Mouse (Mus musculus): ENCODE measurements around the gene Cd300ld3. TPM values are rescaled to one million over a fixed set of nuclear protein-coding genes. Genes with fewer than 3 reads are reported as not detected.
"Not testable (repeated sequence)": the region's sequence is repeated elsewhere in the genome, so short reads cannot be mapped to it uniquely, and the experiment has no call there.

The Cd300ld3 gene
- polyA plus RNA-seq, 1 experiment from 2014 or later: not detected

DNA sequence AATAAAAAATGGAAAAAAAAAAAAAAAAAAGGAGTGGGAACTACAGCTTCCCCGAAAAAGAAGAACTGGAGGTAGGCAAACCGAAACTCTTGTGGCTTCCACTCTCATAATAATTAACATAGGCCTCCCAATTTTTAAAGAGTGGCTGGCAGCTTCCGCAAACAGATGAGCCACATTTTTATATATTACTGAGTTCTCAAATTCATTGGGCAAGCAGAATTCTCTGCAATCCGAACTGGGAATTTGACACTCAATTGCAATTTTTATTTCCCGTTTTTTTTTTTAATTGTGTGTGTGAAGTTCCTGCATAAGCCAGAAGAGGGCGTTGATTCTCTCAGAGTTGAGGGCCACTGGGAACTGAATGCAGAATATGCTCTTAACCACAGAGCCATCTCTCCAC lies 18.6 kb upstream of the Cd300ld3 start:
- Histone ChIP-seq H3K27ac (ENCODE audit: low read length) (no peak overlapping the region), H3K4me1 (replicated peaks; ENCODE audit: control insufficient read depth, insufficient read depth, low read length) (peaks cover 5% of the 10 kb centered on the region), H3K36me3 (ENCODE audit: control insufficient read depth, insufficient read depth) (no peaks in the 10 kb centered on the region), H3K27me3 (replicated peaks; ENCODE audit: control insufficient read depth, insufficient read depth, low read length) (no peaks in the 10 kb centered on the region), H3K9ac (replicated peaks; ENCODE audit: low read depth, low read length) (no peak overlapping the region), H3K4me2 (ENCODE audit: low read length) (no peak overlapping the region), H3K4me3 (replicated peaks; ENCODE audit: low read length) (no peak overlapping the region), H3K9me3 (ENCODE audit: control insufficient read depth, low read length) (no peaks in the 10 kb centered on the region)
- no peak for ATAC-seq
- 81% methylated on average over 6 of the region's 6 CpGs for WGBS

DNA sequence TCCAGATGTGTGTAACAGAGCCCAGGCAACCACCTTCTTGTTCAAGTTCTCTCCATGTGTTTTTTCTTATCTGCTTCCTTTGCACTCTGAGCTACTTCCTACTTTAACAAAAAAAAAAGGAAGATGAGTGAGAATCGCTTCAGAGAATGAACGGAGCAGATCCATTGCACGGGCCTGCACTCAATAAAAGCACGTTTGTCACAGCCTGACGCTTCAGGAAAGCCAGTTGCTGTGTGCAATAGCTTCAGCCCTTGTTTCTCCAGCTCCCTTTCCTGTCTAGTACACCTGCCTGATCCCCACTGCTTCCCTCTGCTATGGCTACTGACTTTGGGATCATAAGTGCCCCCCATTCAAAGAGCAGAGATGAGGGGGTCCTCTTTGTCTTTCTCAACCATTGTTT lies 13.9 kb upstream of the Cd300ld3 start, which contains the start of gene Cd300e:
TSS of gene Cd300e (minus strand) at position 101 of the 400 bp plus-strand sequence.
- ATAC-seq: no peak
- 32% methylated on average over 5 of the region's 5 CpGs for WGBS
- Histone ChIP-seq H3K4me3 (replicated peaks; ENCODE audit: low read length) (no peak within 1 kb of the TSS), H3K27me3 (replicated peaks; ENCODE audit: control insufficient read depth, insufficient read depth, low read length) (no peaks in the 10 kb centered on the region), H3K36me3 (ENCODE audit: control insufficient read depth, insufficient read depth) (no peaks in the 10 kb centered on the region), H3K27ac (ENCODE audit: low read length) (no peak within 1 kb of the TSS), H3K4me2 (ENCODE audit: low read length) (no peak within 1 kb of the TSS), H3K4me1 (replicated peaks; ENCODE audit: control insufficient read depth, insufficient read depth, low read length) (no peaks in the 10 kb centered on the region), H3K9me3 (ENCODE audit: control insufficient read depth, low read length) (no peaks in the 10 kb centered on the region), H3K9ac (replicated peaks; ENCODE audit: low read depth, low read length) (no peak within 1 kb of the TSS)

DNA sequence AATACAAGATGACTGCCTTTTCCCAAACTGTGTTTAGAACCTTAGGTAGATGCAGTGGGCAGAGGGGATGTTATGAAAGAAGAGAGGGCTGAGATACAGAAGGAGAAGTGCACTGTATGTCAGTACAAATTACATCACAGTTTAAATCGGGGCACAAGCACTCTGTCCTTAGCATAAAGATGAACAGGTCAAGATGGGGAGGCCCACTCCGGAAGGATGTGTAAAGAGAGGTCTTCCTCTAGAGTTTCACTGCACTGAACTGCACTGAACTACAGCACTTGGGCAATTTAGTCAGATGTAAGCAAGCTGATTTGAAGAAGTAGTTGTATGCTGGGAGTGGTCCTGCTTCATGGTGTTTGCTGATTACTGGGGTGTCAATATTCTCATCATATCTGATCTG lies 11.6 kb upstream of the Cd300ld3 start:
- Histone ChIP-seq H3K27ac (ENCODE audit: low read length) (no peak overlapping the region), H3K9me3 (ENCODE audit: control insufficient read depth, low read length) (no peaks in the 10 kb centered on the region), H3K4me2 (ENCODE audit: low read length) (no peak overlapping the region), H3K27me3 (replicated peaks; ENCODE audit: control insufficient read depth, insufficient read depth, low read length) (no peaks in the 10 kb centered on the region), H3K4me3 (replicated peaks; ENCODE audit: low read length) (no peak overlapping the region), H3K4me1 (replicated peaks; ENCODE audit: control insufficient read depth, insufficient read depth, low read length) (no peaks in the 10 kb centered on the region), H3K36me3 (ENCODE audit: control insufficient read depth, insufficient read depth) (no peaks in the 10 kb centered on the region), H3K9ac (replicated peaks; ENCODE audit: low read depth, low read length) (no peak overlapping the region)
- no peak for ATAC-seq
- 94% methylated on average over 2 of the region's 2 CpGs for WGBS

DNA sequence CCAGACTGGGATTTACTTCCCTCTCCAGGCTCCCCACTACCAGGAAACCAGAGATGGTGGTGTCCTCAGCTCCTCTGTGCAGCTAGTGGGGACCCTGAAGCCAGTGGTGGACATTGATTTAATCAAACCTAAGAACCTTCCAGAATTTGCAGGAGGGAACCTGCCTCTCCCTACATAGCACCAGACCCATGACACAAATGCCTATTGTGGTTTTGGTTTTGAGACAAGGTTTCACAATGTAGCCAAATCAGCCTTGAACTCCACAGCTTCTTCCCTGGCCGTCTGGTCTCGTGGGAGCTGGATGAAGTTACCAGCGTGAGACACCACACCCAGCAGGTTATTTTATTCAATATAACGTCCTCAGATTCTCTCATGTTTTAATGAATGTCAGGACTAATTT lies 10.5 kb upstream of the Cd300ld3 start:
- H3K36me3 ChIP-seq (ENCODE audit: control insufficient read depth, insufficient read depth): no peaks in the 10 kb centered on the region
- H3K27ac ChIP-seq (ENCODE audit: low read length): no peak overlapping the region
- H3K4me1 ChIP-seq (replicated peaks; ENCODE audit: control insufficient read depth, insufficient read depth, low read length): no peaks in the 10 kb centered on the region
- no peaks in the 10 kb centered on the region for H3K9me3 ChIP-seq (ENCODE audit: control insufficient read depth, low read length)
- no peak overlapping the region for H3K9ac ChIP-seq (replicated peaks; ENCODE audit: low read depth, low read length)
- ATAC-seq: no peak
- H3K4me2 ChIP-seq (ENCODE audit: low read length): no peak overlapping the region
- no peak overlapping the region for H3K4me3 ChIP-seq (replicated peaks; ENCODE audit: low read length)
- H3K27me3 ChIP-seq (replicated peaks; ENCODE audit: control insufficient read depth, insufficient read depth, low read length): no peaks in the 10 kb centered on the region
- 86% methylated on average over 4 of the region's 4 CpGs for WGBS

DNA sequence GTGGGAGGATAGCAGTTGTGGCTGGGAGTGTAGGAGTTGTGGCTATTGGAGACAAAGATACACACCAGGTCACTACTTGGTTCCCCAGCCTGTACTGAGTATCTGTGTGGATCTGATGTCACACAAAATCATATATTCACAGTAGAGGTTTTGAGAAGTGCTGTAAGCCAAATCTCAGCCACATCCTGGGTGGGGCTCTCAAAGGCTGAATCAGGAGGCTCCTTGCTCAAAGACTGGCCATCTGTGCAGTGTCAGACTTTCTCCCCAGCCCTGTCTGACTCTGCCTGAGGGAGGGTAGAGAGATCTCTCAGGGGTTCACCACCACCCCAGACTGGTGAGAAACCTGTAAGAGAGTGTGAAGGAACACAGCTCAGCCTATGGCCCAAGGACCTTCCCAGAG lies 6.3 kb upstream of the Cd300ld3 start:
- H3K9me3 ChIP-seq (ENCODE audit: control insufficient read depth, low read length): no peaks in the 10 kb centered on the region
- H3K27me3 ChIP-seq (replicated peaks; ENCODE audit: control insufficient read depth, insufficient read depth, low read length): no peaks in the 10 kb centered on the region
- H3K36me3 ChIP-seq (ENCODE audit: control insufficient read depth, insufficient read depth): no peaks in the 10 kb centered on the region
- H3K27ac ChIP-seq (ENCODE audit: low read length): no peak overlapping the region
- H3K4me1 ChIP-seq (replicated peaks; ENCODE audit: control insufficient read depth, insufficient read depth, low read length): no peaks in the 10 kb centered on the region
- ATAC-seq: no peak
- H3K4me2 ChIP-seq (ENCODE audit: low read length): no peak overlapping the region
- H3K9ac ChIP-seq (replicated peaks; ENCODE audit: low read depth, low read length): no peak overlapping the region
- no peak overlapping the region for H3K4me3 ChIP-seq (replicated peaks; ENCODE audit: low read length)

DNA sequence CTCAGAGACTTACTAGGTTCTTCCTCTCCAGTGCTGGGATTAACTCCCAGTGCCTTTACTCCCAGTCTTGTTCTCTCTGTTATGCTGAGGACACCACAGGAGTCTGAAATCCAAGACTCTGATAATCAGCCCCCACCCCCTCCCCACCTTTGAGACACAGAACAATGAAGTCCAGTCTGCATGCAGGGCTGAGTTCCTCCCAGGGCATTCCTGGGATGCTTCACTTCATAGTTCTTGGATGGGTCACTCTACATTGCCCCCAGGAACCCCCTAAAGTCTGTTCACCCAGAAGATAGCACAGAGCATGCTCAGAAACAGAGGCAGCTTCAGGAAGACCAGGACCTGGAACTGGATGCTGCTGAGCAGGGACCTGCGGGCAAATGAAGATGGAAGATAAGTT lies 4.8 kb upstream of the Cd300ld3 start:
- 95% methylated on average over 1 of the region's 1 CpGs for WGBS
- H3K36me3 ChIP-seq (ENCODE audit: control insufficient read depth, insufficient read depth): no peaks in the 10 kb centered on the region

DNA sequence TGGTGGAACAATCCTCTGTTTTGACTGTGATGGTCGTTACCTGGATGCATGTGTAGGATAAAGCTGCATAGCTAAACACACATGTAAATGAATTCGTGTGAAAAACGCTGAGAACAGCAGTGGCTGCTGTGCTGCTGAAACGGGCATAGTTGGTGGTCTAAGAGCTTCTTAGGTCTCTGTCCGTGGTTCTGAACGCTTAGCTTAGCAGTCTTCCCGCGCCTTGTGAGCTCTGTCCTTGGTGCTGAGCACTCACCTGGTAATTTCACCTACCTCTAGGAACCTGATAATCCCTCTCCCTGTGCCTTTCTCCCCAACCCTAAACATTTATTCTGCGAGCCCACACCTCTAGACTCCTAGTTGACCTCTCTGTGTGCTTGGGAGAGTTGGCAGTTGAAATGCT lies 4.0 kb upstream of the Cd300ld3 start:
- no peak overlapping the region for H3K27ac ChIP-seq (ENCODE audit: low read length)
- H3K4me2 ChIP-seq (ENCODE audit: low read length): no peak overlapping the region
- no peak overlapping the region for H3K4me3 ChIP-seq (replicated peaks; ENCODE audit: low read length)
- no peaks in the 10 kb centered on the region for H3K9me3 ChIP-seq (ENCODE audit: control insufficient read depth, low read length)
- no peaks in the 10 kb centered on the region for H3K36me3 ChIP-seq (ENCODE audit: control insufficient read depth, insufficient read depth)
- H3K4me1 ChIP-seq (replicated peaks; ENCODE audit: control insufficient read depth, insufficient read depth, low read length): no peaks in the 10 kb centered on the region
- no peak for ATAC-seq
- H3K27me3 ChIP-seq (replicated peaks; ENCODE audit: control insufficient read depth, insufficient read depth, low read length): no peaks in the 10 kb centered on the region
- 2% methylated on average over 9 of the region's 9 CpGs for WGBS
- no peak overlapping the region for H3K9ac ChIP-seq (replicated peaks; ENCODE audit: low read depth, low read length)

More for the DNA sequence above, 4.8 kb upstream of the Cd300ld3 start:
- ATAC-seq: no peak
- no peak overlapping the region for H3K4me3 ChIP-seq (replicated peaks; ENCODE audit: low read length)
- no peak overlapping the region for H3K4me2 ChIP-seq (ENCODE audit: low read length)
- no peak overlapping the region for H3K9ac ChIP-seq (replicated peaks; ENCODE audit: low read depth, low read length)
- no peak overlapping the region for H3K27ac ChIP-seq (ENCODE audit: low read length)
- H3K4me1 ChIP-seq (replicated peaks; ENCODE audit: control insufficient read depth, insufficient read depth, low read length): no peaks in the 10 kb centered on the region
- no peaks in the 10 kb centered on the region for H3K9me3 ChIP-seq (ENCODE audit: control insufficient read depth, low read length)
- H3K27me3 ChIP-seq (replicated peaks; ENCODE audit: control insufficient read depth, insufficient read depth, low read length): no peaks in the 10 kb centered on the region

DNA sequence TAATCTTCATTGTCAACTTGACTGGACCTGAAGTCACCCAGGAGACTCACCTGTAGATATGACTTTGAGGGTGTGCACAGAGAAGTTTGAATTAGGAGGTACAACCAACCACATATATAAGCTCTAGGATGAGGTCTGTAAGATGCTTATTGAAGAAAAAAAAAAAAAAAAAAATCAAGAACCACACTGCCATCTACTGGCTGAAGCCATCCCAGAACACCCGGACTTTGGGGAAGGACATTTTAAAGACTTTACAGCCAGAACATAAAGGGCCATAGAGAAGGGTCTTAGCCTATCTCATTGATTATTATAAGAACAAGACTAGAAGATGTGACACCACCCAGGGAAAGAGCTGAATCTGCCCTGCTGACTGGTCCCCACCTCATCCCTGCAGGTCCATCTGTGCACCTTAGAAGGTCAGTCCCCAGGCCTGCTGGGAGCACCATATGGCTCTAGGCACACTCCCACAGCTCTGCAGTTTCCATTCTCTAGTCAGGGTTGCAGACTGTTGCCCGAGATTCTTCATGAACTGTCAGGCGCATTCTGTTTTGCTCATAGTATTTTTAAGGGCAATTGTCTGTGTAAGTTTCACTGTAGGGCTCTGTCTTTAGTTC lies 1.2 kb upstream of the Cd300ld3 start:
- Histone ChIP-seq H3K27ac (ENCODE audit: low read length) (no peak overlapping the region), H3K9ac (replicated peaks; ENCODE audit: low read depth, low read length) (no peak overlapping the region), H3K36me3 (ENCODE audit: control insufficient read depth, insufficient read depth) (no peaks in the 10 kb centered on the region), H3K4me3 (replicated peaks; ENCODE audit: low read length) (no peak overlapping the region), H3K4me1 (replicated peaks; ENCODE audit: control insufficient read depth, insufficient read depth, low read length) (no peaks in the 10 kb centered on the region), H3K9me3 (ENCODE audit: control insufficient read depth, low read length) (no peaks in the 10 kb centered on the region), H3K4me2 (ENCODE audit: low read length) (no peak overlapping the region), H3K27me3 (replicated peaks; ENCODE audit: control insufficient read depth, insufficient read depth, low read length) (no peaks in the 10 kb centered on the region)
- WGBS: 46% methylated on average over 3 of the region's 3 CpGs
- ATAC-seq: no peak

DNA sequence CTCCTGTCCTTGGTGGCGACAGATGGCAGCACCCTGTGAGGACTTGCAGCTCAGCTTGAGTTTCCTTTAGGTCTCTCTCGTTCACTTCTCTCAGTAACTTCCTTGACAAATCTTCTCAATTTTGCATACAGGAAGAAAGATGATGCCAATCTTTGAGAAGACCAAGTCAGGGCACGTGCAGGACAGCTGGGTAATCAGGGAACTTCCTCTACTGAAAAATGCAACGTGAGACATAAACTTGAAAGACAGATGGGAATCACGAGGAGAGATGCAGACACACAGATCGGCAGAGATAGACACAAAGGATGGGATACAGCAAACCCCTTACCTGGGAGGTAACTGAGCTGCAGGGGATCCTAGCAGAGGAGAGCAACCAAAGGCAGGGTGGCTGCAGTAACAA lies 10.5 kb downstream of the Cd300ld3 start, which contains the start of gene Cd300ld5:
TSS of gene Cd300ld5 (minus strand) at position 101 of the 400 bp plus-strand sequence.
- H3K4me1 ChIP-seq (replicated peaks; ENCODE audit: control insufficient read depth, insufficient read depth, low read length); H3K36me3 ChIP-seq (ENCODE audit: control insufficient read depth, insufficient read depth); H3K4me2 ChIP-seq (ENCODE audit: low read length); H3K9ac ChIP-seq (replicated peaks; ENCODE audit: low read depth, low read length); H3K9me3 ChIP-seq (ENCODE audit: control insufficient read depth, low read length); ATAC-seq; H3K27me3 ChIP-seq (replicated peaks; ENCODE audit: control insufficient read depth, insufficient read depth, low read length); H3K27ac ChIP-seq (ENCODE audit: low read length); H3K4me3 ChIP-seq (replicated peaks; ENCODE audit: low read length): not testable (repeated sequence)
- no CpG with 5 or more reads among the region's 6 CpGs for WGBS

DNA sequence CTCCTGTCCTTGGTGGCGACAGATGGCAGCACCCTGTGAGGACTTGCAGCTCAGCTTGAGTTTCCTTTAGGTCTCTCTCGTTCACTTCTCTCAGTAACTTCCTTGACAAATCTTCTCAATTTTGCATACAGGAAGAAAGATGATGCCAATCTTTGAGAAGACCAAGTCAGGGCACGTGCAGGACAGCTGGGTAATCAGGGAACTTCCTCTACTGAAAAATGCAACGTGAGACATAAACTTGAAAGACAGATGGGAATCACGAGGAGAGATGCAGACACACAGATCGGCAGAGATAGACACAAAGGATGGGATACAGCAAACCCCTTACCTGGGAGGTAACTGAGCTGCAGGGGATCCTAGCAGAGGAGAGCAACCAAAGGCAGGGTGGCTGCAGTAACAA lies 21.3 kb downstream of the Cd300ld3 start, which contains the start of gene Cd300ld4:
TSS of gene Cd300ld4 (minus strand) at position 101 of the 400 bp plus-strand sequence.
- not testable (repeated sequence) for ATAC-seq; H3K4me3 ChIP-seq (replicated peaks; ENCODE audit: low read length); H3K36me3 ChIP-seq (ENCODE audit: control insufficient read depth, insufficient read depth); H3K27ac ChIP-seq (ENCODE audit: low read length); H3K9me3 ChIP-seq (ENCODE audit: control insufficient read depth, low read length); H3K4me2 ChIP-seq (ENCODE audit: low read length); H3K27me3 ChIP-seq (replicated peaks; ENCODE audit: control insufficient read depth, insufficient read depth, low read length); H3K4me1 ChIP-seq (replicated peaks; ENCODE audit: control insufficient read depth, insufficient read depth, low read length); H3K9ac ChIP-seq (replicated peaks; ENCODE audit: low read depth, low read length)
- no CpG with 5 or more reads among the region's 6 CpGs for WGBS
